Mouse (Mus musculus): Measurements from ENCODE around the gene Klk4.

- no peak for TF ChIP-seq CTCF (IDR thresholded peaks at IDR 0.05; ENCODE audit: insufficient read depth, low read length)
- no peak for TF ChIP-seq POLR2A (IDR thresholded peaks at IDR 0.05; ENCODE audit: borderline replicate concordance, extremely low read depth, low read depth, low read length)
Observed at GRCm38 (mm10) chr7:43914821-43915220, 33.9 kb downstream of the Klk4 start.
